Mouse (Mus musculus) embryo, embryonic 10 days (tissue): ENCODE data around the gene Lpcat1.

Source experiments
- DNase-seq: peaks from one replicate; pipeline ENCODE4 v3.0.0-alpha.2; 2015; ENCODE audit warnings: low spot score

The Lpcat1 gene

DNA sequence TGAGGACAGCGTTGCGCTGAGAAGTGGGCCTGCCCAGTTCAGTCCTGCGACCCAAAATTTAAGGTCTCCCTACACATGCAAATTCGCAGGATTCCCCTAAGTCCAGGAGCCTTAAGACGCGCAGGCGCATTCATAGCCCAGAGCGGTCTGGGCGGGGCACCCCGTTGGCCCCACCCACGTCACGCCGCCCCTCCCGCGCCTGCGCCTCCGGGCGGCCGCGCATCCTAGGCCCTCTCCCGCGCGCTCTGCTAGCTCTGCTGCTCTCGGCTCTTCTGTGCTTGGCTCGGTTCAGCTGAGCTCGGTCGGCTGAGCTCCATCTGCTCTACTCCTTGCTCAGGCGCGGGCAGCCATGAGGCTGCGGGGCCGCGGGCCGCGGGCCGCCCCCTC, at the start of gene Lpcat1:
Gene Lpcat1 (plus strand): TSS at position 164 of the 387 bp plus-strand sequence.
- peak; percentile 95 for DNase-seq

- DNase-seq: peak; percentile 70
Observed at GRCm38 (mm10) chr13:73417478-73418220, 49.3 kb upstream of the Lpcat1 start.

- DNase-seq: no peak
Observed at GRCm38 (mm10) chr13:73418297-73418696, 48.7 kb upstream of the Lpcat1 start.

- DNase-seq: no peak
Observed at GRCm38 (mm10) chr13:73419244-73419643, 47.8 kb upstream of the Lpcat1 start.

DNA sequence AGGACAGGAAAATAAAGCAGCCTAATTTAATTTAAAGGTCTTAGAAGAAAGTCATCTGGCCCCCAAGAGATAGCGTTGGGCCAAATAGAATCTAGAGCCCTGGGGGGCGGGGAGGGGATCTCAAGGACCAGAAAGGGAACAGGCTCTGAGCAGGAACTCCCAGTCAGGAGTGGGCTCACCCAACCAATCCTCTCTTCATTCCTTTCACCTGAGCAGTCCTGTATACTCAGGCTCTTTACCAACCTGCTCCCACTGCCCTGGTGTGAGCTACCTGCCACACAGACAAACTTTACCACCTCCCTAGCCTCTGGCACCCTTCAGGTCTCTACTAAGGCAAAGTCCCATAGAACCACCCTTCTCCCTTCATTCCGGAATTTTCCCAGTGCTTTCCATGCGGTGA, 44.0 kb upstream of the Lpcat1 start:
- no peak for DNase-seq

DNA sequence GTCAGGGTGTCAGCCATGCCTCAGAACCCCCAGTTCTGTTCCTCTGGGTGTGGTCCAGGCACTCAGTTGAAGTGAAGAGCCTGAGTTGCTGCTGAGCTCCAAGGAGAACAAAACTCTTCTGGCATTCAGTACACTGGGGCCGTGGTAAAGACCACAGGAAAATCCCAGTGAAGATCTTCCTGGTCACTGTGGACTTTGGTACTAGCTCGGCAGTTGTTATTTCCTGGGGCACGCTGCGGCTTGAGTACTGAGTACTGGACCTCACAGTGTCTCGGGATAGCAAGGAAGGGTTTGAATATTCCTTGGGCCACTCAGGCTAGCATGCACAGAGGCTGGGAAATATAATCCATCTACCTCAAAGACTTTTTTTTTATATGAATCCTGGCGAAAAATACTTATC, 42.0 kb upstream of the Lpcat1 start:
- DNase-seq: no peak

DNA sequence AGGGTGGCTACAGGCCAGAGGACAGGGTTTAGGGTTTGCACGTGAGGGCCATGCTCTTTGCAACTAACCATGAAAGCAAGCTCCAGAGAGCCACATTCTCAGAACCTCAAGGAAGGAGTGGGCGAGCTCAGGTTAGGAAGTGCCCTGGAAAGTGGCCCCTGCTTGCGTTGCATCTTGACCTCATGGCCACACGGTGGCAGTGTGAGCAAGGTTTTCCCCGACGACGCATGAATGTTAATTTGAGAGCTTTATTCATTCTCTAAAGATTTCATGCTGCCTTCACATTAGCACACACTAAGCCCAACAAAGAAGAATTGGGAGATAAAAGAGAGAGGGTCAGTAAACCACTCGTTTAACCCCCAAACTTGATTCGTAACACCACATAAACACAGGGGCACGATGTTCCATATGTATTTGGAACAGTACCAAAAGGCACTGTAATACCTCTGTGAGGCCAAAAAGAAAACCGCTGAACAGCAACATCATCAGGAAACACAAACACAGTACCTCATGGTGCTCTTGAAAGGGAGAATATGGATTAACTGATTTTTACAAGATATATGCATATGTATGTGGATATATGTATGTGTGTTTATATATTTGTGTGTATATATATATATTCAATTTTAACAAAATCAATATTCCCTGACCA, 41.0 kb upstream of the Lpcat1 start:
- DNase-seq: peak; percentile 87

DNA sequence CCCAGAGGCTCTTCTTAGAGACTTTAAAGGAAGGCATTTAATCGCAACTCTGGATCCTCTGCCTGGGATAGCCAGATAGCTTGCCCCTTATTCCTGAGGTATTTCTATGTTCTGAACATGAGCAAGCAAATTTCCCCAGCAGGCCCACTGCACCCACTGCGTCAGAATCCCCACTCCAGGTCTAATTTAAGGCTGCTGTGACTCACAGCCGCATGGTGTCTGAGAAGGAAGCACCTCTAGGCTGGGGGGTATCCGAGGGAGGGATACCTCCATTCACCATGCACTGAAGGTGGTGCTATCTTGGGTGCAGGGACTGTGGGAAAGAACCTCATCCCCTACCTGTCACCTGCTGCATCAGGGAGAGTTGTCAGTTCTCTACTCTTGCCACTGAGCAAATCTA, 40.4 kb upstream of the Lpcat1 start:
- DNase-seq: no peak

DNA sequence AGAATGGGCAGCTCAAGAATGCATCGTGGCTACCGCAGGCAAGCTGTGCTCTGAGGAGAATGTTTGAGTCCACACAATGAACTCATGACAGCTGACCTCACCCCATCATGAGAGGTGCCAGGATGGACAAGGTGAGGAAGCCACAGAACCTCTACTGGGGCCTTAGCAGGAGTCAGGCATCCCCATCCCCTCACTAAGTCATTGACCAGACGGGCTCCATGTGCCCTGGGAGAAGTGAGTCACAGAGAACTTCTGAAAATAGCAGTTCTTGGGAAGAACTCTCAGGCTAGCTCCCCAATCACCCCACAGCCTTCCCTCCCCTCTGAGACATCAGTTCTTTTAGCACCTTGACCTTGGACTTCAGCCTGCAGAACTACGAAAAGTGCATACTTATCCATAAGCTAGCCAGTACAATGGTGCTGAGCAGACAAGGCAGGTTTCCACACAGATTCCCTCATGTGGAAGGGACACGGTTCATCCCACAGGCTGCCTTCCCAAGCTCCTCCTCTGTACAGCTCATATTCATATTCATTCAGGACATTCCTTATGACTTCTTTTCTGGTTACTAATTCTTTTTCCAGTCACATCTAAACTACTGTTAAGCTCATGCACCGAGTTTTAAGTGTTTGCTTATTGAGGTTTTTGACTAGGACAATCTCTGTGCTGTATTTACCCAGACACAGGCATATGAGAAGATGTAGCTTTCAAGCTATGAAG, 37.2 kb upstream of the Lpcat1 start:
- no peak for DNase-seq

DNA sequence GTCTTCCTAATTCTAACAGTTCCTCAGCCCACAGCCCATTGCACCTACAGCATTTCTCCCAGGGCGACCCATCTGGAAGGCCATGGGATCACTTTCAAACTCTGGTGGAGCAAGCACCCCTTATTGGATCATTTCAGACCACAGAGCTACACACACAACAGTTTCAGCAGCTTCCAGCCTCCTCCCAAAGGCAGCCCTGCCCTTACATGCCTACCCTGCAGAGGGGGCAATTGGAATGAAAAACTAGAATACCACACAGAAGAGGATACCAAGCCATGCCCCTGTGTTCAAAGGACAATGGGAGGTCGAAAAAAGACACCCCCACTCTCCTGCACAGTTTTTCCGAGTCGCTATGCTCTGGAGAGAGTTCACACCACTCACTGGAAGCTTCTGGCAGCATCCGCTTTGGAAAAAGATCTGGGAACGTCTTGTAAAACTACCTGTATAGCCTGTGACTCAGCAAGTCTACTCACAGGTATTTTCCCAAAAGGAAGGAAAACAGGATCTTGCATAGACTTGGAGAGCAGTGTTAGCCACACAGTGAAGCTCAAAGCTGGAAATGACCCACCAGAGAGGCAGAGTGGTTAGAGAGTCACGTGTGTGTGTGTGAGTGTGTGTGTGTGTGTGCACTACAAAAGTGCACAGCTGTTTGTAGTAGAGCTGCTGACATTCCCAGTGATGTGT, 34.4 kb upstream of the Lpcat1 start:
- DNase-seq: no peak

DNA sequence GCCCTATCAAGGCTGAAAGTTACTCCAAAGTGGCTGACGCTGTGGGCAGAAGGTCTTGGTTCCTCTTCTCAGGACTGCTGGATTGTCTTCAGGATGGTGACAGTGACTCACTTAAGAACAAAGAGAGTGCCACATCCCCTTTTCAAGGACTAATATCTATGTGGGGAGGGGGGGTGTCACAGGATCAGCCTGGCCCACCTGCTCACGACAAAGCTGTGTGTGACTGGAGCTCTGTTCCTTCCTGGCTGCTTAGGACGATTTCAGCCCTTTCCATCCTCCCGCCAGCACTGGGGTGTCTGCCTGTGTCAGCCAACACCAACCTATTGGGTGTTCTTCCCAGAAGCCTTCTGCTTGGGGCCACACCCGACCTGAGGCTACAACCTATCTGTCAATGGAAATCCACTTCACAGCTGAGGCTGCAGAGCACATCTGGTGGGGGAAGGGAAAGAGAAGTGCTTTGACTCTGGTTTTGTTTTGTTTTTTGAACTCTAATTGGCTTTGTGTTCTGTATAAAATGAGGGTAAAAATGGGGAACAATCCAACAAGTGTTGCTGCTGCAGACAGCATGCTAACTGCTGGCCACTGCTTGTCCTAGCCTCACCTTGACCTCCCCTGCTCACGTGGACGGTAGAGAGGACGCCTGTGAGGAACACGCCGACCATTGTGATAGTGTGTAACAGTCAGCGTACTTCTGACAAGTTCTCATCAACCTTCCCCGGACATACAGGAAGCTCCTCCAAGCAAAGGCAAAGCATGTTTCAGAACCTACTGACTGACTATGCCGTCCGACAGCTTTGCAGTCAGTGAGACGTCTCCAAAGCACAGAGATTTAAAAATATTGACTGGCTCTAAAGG, 33.1 kb upstream of the Lpcat1 start:
- no peak for DNase-seq

- DNase-seq: no peak
Observed at GRCm38 (mm10) chr13:73434687-73435086, 32.3 kb upstream of the Lpcat1 start.

- no peak for DNase-seq
Observed at GRCm38 (mm10) chr13:73435662-73436061, 31.3 kb upstream of the Lpcat1 start.

DNA sequence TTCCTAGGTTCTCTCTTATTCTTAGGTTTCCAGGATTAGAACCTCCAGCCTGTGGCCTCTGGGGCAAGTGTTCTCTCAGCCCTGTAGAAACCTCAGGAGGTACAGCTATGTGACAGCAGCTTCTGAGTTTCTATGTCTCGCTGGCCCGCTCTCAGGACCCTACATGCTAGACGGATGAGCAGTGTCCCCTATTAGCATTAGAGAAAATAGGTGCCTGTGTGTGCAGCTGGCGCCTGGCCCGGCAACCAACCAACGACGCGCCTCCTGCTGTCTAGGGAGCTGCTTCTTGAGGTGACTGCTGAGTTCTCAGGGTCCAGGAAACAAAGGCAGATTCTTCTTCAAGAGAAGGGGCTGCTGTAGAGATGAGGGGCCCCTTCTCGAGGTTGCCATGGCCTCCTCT, 27.9 kb upstream of the Lpcat1 start:
- no peak for DNase-seq

GRCm38 (mm10) chr13:73441032-73441431, 26.0 kb upstream of the Lpcat1 start:
- DNase-seq: no peak

DNA sequence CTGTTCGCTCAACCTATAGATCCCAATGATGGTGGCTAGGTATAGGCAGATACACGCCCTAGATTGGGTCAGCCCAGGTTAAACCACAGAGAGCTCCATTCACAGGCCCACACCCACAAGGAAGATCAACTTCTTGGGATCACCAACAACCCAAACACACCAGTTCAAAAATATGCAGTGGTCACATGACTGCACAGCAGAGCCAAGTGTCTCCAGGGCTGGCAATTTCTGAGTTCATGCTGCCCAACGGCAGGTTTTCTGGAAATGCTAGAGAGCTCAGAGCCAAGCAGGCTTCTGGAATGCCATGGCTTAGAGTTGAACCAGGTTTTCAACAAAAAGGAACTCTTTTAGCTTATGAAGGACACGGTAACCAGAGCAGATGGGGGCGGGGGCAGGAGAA, 25.3 kb upstream of the Lpcat1 start:
- DNase-seq: no peak

DNA sequence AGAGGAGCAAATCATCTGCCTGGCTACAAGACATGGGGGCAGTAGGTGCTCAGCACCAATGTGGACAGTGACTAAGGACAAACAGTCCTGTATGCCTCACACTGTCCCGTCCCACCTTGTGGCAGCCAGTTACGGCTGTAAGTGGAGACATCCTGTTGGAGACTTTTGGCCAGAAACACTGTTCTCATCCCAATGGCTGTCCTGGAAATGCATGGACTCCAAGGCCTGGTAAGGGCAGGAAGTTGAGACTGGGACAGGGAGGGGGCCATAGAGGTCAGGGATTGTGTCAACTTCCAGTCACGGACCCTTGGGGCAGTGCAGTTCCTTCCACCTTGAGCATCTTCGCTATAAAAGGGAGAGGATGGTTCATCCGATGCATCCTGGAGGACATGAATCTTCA, 24.6 kb upstream of the Lpcat1 start:
- DNase-seq: no peak

DNA sequence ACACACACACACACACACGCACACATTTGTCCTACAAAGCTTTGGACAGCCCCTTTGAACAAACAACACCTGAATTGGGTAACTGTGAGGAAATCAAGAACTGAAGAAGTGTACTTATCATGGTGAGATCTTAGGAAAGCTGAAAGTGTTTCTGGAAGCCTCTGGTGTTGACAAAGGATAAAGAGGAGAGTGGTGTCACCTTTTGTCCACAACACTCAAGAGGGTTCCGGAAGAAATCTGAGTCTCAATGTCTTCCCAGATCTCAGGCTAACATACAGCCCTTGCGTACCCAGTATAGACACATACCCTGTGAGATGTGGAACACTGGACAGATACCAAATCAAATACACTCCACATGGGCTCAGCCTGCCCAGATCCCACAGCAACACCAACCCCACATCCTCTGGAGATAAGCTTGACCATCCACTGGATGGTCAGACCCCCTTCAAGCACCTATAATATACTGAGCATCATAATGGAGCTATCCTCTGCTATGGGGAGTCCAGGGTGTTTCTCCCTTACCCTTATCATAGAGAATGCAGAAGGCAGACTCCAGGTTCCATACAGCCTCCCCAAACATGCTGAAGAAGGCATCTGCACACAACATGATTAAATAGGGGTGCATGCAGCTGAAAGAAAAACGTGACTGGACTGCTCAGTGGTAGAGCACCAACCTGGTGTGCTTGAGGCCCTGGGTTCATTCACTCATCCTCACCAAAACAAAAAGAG, 23.7 kb upstream of the Lpcat1 start:
- DNase-seq: no peak

GRCm38 (mm10) chr13:73445087-73445486, 21.9 kb upstream of the Lpcat1 start:
- DNase-seq: no peak

GRCm38 (mm10) chr13:73446076-73446475, 20.9 kb upstream of the Lpcat1 start:
- DNase-seq: no peak

DNA sequence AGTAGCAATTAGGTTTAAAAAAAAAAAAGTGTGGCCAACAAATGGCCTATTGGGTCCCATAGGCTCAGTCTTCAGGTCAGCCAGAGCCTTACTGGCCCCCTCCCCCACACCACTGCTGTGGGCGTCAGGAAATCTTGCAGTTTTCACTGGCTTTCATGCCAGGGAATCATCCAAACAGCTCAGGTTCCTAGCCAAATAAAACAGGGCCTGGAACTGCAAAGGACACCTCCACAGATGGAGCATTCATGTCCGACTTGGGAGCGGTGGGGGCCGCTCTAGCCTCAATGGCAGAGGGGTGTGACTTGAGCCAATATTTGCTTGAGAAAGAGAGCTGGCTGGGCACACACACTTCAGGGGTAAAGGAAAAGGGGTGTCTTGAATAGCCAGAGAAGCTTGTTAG, 20.5 kb upstream of the Lpcat1 start:
- DNase-seq: peak; percentile 27
